Mouse (Mus musculus): ENCODE data around the gene Kazn.

Kazn gene

DNA sequence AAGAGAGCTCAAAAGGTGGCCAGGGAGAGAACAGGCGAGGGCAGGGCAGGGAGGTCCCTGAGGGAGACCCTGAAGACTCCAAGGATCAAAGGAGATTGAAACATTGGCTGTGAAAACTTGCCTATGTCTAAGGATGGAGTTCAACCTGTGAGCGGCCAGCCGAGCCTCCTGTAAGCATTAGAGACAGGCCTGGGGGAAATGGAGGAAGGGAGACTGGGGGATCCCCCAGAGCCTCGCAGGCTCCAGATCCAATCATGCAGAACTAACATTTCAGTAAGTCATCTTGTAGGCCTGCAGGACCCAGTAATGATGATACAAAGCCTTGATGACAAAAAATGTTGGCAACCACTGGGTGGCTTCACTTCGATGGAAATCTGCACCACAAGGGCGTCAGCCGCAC lies 70.8 kb downstream of the Kazn start:
- in situ Hi-C loops (cut with MboI; ENCODE audit: low sequenced_read_pairs), result loop anchor here (10.0 kb wide), 1 partner anchor 66 kb away; the partner anchor contains the start of gene Kazn

DNA sequence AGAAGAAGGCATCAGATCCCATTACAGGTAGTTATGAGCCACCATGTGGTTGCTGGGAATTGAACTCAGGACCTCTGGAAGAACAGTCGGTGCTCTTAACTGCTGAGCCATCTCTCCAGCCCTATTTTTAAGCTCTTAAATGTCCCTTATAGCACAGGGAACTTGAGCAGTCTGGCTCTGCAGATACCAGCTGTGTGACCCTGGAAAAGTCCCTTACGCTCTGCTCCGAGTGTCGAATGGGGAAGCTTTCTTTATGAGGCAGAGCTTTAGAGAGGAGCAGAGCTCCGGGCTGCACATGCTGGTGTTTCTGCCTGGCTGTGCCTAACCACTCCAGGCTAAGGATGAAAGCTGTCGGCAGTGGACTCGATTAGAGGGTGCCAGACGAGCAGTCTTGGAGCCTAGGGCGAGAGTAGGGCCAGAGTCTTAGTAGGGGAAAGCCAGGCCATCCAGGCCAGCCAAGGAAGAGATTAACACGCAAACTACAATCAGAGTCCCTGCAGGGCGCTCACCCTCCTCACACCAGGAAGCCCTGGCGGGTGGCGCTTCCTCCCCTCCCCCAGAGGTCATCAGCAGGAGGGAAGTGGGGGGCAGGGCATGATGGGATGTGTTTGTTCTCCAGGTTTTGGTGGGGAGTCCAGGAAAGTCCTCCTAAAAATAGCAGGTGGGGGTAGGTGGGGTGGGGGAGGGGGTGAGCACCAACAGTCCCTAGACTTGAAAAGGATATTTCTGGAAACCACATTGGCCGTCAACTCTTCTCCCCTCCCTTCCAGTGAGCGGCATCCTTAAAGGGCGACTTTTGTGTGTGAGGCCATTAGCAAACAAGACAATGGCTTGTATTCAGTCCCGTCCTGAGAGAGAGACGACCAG lies 73.1 kb downstream of the Kazn start:
- in situ Hi-C loops (cut with MboI; ENCODE audit: low sequenced_read_pairs), result loop anchor here (10.0 kb wide), 1 partner anchor 69 kb away; the partner anchor contains the start of gene Kazn

DNA sequence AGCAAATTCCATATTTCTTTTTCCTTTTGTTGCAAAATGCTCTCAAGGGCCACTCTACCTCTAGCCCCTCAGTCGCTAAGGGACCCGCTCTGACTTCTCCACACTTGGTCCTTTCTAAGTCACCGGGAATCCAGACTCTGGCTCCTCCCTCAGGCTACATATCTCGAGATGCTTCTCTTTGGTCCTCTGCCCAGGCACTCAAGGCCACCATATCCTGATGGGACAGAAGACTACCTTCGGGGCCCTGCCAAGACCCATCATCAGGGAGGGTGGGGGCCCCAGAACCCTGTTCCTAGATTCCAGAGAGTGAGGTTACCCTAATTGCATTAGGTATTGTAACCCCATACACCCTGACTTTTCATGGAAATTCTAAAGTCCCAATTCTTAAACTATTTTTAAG lies 73.8 kb downstream of the Kazn start:
- in situ Hi-C loops (cut with MboI; ENCODE audit: low sequenced_read_pairs), result loop anchor here (10.0 kb wide), 1 partner anchor 69 kb away; the partner anchor contains the start of gene Kazn

DNA sequence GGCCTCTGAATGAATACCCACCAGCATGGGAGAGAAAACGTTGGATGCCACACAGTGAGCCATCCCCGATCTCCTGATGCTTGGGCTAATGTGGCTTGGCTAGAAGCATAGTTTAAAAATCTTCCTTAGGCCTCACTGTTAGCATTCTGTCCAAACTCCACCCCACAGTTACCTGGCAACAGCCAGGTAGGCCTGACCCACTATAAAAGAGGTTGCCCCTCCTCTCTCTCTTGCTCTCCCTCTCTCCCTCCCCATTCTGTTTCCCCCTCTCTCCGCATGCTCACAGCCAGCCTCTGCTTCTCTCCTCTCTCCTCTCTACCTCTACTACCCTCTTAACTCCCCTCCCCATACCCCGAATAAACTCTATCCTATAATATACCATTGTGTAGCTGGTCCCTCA lies 74.8 kb downstream of the Kazn start:
- in situ Hi-C loops (cut with MboI; ENCODE audit: low sequenced_read_pairs), result loop anchor here (10.0 kb wide), 1 partner anchor 70 kb away; the partner anchor contains the start of gene Kazn

DNA sequence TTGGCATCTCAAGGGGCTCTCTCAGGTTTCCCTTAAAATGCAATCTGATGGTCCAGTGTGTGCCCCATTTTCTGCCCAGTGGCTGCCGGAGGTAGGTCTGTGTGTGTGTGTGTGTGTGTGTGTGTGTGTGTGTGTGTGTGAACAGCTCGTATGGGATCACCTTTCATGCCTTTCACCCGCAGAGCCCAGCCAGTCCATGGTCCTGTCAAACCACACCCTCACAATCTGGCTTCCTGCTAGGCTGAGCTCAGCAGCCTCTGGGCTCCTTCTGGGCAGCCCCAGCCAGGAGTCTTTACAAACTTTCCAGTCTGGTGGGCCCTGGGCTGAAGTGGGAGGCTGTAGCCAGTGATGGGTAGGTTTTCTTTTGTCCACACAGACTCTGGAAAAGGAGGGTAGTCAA lies 75.3 kb downstream of the Kazn start:
- in situ Hi-C loops (cut with MboI; ENCODE audit: low sequenced_read_pairs), result loop anchor here (10.0 kb wide), 1 partner anchor 71 kb away; the partner anchor contains the start of gene Kazn

DNA sequence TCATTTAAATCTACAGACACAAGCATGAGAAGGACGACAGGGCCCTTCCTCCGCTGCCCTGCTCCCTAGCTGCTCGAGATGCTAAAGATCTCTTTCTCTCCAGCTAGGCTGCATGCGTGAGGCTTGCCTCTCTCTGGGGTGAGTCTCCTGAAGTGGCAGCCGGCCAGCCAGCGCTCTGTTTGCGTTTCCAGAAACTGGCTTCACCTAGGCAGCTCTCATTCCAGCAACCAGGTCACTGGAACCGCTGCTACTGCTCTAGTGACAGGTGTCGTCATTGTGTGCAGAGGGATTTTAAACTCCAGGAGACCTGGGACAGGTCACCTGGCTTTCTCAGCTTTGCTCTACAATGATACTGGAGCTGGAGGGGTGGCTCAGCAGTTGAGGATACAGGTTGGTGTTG lies 76.5 kb downstream of the Kazn start:
- in situ Hi-C loops (cut with MboI; ENCODE audit: low sequenced_read_pairs), result loop anchor here (10.0 kb wide), 1 partner anchor 72 kb away; the partner anchor contains the start of gene Kazn

DNA sequence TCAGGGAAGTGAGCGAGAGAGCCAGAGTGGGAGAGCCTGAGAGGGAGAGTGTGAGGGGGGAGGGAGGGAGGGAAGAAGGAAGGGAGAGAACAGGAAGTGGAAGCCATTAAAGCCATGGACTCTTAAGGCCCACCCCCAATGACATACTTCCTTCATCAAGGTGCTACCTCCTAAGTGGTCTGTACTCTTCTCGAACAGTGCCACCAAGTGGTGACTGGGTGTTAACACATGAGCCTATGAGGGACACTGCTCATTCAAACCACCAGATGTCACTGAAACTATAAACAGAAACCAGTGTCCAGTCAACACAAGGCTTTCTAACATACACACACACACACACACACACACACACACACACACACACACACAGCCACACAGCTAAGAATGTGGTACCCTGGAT lies 77.1 kb downstream of the Kazn start:
- in situ Hi-C loops (cut with MboI; ENCODE audit: low sequenced_read_pairs), result loop anchor here (10.0 kb wide), 1 partner anchor 73 kb away; the partner anchor contains the start of gene Kazn

DNA sequence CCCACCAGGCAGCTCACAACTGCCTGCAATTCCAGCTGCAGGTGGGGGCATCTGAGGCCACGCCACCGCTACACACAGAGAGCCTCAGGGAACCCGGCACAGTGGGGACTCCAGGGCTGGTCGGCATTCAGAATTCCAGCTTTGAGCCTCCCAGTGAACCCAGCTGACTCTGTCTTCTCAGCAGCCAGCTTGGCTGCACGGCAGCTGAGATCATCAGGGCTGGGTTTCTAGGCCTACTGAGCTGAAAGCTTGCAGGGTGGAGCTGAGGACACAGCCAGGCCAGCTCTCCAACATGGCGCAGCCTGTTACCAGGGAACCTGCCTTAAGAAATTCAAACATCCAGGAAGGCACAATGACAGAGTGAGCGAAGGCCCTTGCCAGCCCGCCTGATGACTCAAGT lies 79.2 kb downstream of the Kazn start:
- in situ Hi-C loops (cut with MboI; ENCODE audit: low sequenced_read_pairs), result loop anchor here (10.0 kb wide), 1 partner anchor 75 kb away; the partner anchor contains the start of gene Kazn

DNA sequence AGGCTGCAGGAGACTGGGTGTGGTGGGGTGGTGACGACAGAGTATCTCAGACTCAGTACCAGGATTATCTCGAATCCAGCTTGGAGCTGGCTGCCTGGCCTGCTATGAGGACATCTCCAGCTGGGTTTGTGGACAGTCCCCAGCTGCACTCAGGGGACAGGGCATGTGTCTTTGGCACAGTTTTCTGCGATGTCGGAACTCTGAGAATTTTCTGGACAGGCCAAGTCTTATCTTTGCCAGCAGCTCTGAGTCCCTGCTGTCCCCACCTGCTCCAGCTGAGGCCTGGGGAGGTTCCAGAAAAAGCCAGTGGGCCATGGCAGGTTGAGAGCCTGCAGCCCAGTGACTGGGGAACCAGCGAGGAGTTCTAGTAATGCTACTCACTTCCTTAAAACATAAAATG lies 82.7 kb downstream of the Kazn start:
- in situ Hi-C loops (cut with MboI; ENCODE audit: low sequenced_read_pairs), result no loop called here

DNA sequence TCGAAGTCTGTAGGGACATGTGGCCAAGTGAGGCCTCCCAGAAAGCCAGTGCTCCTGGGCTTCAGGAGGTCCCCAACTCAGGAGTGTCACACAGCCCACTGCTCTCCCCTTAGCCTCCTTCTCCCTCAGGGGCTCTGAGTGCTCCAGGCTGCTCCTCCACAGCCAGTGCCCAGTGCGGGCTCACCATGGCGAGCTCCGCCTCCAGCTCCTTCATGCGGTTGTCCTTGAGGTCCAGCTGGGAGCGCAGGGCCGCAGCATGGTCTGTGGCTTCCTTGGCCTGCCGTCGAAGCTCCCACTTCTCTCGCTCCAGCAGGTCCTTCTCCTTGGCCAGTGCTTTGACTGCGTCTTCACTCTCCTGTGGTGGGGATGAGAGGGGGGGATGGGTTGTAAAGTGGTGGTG lies 85.0 kb downstream of the Kazn start:
- in situ Hi-C loops (cut with MboI; ENCODE audit: low sequenced_read_pairs), result no loop called here

DNA sequence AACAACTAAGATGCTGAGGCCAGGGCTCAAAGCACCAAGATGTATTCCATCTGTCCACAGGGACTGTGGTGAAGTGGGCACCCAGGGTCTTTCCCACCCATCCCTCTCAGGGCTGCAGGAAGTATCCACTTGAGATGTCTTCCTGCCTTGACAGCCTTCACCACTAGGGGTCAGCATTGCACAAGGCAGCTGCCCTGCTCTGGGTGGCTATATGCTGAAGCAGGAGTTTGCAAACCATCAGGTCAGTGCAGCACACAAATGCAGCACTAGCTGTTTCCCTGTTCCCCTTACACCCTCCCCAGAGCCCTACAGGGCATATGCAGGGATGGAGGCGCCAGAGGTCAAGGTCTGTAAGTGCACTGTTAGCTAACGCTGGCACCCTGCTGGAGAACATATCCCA lies 85.7 kb downstream of the Kazn start:
- in situ Hi-C loops (cut with MboI; ENCODE audit: low sequenced_read_pairs), result no loop called here

DNA sequence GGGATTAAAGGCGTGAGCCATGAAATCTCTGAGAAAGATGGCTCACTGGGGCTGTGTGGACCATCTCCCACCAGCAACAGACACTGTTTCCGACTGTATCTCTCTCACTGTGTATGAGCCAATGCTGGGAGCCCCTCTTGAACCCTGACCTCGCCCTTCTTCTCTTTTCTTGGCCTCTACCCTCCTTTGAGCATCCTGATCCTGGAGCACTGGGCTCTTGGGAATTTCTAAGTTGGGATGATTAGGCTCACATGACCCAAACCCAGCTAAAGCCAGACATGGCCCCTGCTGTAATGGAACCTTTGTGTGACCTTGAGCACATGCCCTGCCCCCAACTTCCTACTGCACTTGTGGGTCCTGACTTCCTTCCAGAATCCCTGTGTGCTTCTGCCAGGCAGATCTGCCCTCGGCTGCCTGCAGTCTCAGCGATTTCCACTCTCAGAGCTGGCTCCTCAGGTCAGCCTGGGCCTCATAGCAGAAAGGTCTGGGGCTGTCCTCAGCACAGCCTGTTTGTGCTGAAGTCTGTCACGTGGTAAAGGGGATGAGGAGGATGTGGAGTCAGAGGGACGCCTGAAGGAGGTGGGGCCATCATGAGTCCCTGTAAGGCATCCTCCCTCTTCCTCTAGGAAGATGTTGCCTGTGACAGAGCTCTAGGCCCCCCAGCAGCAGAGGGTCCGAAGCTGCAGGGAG lies 86.3 kb downstream of the Kazn start:
- in situ Hi-C loops (cut with MboI; ENCODE audit: low sequenced_read_pairs), result no loop called here

DNA sequence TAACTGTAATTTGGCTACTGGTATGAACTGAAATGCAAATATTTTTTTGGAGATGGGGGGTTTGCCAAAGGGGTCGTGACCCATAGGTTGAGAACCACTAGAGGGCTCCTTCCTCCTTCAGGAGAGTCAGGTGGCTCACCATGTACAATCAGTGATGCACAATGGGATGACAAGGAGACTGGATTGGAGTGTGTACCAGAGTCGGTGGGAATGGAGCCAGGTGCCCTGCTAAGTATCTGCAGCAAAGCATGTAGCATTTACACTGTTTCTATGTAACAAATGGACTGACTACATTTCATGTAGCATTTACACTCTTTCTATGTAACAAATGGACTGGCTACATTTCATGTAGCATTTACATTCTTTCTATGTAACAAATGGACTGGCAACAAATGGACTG lies 89.1 kb downstream of the Kazn start:
- in situ Hi-C loops (cut with MboI; ENCODE audit: low sequenced_read_pairs), result no loop called here

DNA sequence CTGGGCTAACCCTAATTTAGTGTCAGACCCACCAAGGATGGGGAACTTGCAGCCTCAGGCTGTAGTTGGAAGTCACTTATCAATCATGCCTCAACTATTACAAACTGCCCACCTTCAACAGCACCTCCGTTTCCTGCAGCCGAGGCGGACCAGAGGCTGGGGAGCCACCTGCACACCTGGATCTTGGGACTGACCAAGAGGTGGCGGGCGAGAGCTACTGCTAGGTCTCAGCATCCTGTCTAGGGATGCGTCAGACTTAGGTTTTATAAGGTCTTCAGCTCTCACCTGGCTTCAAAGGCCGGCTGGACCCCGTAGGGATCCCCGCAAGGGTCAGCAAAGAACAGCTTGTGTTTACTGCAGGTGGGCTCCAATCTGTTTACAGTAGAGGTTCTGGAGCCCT lies 90.0 kb downstream of the Kazn start:
- in situ Hi-C loops (cut with MboI; ENCODE audit: low sequenced_read_pairs), result loop anchor here (25.0 kb wide), 1 partner anchor 863 kb away; no protein-coding TSS in a partner anchor

DNA sequence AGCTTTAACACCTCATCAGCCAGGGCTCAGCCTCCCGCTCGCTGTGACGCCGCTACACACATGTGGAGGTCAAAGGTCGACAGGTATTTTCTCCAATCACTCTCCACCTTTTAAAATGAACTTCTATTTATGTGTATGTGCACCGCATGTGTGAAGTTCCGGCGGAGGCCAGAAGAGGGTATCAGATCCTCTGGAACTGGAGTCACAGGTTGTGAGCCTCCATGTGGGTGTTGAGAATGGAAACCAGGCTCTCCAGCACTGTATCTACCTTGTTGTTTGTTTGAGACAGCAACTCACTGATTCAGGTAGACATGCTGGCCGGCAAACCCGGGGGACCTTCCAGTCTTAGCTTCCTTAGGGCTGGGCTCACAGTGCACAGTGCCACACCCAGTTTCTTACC lies 91.5 kb downstream of the Kazn start:
- in situ Hi-C loops (cut with MboI; ENCODE audit: low sequenced_read_pairs), result loop anchor here (25.0 kb wide), 1 partner anchor 865 kb away; no protein-coding TSS in a partner anchor

DNA sequence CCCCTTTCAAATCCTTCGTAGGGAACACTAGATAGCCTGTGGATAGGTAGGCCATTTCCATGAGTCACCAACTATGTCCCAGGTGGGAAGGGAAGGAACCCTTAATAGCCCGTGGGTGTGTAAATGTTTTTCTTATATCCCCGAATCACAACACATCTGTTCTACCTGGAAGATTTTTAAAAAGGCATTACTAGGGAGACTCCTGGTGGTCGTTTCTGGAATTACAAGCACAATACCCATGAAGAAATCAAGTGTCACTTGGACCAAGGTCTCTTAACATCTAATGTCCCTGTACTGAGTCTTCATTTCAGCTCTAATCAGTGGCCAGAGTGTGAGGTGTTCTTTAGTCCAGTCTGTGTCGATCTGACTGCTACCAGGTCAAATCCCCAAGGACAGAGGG lies 95.1 kb downstream of the Kazn start:
- in situ Hi-C loops (cut with MboI; ENCODE audit: low sequenced_read_pairs), result loop anchor here (25.0 kb wide), 1 partner anchor 868 kb away; no protein-coding TSS in a partner anchor

DNA sequence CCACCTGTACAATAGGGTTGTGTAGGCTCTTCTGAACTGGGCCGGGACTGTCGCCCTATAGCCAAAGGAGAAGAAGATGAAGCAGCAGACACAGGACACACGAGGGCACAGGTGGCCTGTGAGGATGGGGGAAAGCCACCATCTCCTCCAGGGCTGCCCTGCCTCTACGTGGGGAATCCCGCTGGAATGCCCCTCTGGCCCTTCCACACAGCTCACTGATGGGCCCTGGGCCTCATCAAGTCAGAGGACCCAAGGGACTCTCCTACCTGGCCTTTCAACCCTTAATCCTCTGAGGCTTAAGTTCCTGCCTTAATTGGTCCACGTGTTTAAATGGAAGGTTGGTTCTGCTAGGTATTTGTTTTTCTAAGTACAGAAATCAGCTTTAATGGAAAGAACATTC lies 95.9 kb downstream of the Kazn start:
- in situ Hi-C loops (cut with MboI; ENCODE audit: low sequenced_read_pairs), result loop anchor here (25.0 kb wide), 1 partner anchor 869 kb away; no protein-coding TSS in a partner anchor

DNA sequence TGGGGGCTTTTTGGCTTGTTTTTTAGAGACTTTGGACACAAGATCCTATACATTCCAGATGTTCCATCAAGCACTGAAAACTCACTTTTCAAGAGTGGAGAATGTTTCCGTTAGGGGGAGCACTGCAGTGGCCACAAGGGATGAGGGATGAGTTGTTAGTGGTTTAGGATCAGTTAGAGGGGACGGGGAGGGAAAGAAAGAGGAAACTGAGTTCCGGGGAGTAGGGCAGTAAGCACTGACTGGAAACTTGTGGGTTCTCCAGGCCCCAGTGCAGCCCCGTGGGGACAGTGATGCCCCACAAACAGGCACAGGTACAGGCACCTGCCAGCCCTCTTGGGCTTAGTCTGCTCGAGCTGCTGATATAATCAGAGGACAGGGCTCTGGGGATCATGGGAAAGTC lies 99.5 kb downstream of the Kazn start:
- in situ Hi-C loops (cut with MboI; ENCODE audit: low sequenced_read_pairs), result loop anchor here (25.0 kb wide), 1 partner anchor 873 kb away; no protein-coding TSS in a partner anchor

DNA sequence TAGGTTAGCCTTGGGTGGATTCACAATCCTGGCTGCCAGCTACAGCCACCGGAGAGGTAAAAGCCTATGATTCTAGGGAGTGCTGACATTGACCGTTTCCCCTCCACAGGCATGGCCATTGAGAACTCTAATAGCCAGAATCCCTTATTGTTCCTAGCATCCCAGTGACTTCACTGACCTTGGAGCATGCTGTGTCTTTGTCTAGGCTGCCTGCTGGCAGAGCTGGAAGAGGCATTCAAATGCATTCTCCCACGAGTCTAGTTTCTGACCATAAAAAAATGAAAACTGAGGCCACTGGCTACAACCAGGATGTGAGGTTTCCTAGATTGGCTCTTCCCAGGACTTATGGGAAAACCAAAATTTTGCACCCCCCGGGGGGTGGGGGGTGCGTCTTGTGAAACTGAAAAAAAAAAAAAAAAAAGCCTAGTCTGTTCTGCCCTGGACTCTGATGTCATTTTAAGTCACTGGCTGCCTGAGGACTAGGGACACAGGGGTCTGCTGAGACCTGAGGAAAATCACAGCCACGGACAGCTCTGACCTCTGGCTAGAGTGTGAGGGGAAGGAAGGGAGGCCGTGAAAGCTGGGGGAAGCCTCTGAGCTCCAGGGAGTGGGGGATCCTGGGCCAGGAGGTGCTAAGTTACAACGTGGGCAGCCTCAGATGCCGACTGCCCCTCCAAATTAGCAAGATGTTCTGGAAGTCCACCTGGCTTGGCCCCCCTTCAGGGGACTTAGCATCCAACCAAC lies 100.7 kb downstream of the Kazn start:
- in situ Hi-C loops (cut with MboI; ENCODE audit: low sequenced_read_pairs), result loop anchor here (25.0 kb wide), 1 partner anchor 874 kb away; no protein-coding TSS in a partner anchor

DNA sequence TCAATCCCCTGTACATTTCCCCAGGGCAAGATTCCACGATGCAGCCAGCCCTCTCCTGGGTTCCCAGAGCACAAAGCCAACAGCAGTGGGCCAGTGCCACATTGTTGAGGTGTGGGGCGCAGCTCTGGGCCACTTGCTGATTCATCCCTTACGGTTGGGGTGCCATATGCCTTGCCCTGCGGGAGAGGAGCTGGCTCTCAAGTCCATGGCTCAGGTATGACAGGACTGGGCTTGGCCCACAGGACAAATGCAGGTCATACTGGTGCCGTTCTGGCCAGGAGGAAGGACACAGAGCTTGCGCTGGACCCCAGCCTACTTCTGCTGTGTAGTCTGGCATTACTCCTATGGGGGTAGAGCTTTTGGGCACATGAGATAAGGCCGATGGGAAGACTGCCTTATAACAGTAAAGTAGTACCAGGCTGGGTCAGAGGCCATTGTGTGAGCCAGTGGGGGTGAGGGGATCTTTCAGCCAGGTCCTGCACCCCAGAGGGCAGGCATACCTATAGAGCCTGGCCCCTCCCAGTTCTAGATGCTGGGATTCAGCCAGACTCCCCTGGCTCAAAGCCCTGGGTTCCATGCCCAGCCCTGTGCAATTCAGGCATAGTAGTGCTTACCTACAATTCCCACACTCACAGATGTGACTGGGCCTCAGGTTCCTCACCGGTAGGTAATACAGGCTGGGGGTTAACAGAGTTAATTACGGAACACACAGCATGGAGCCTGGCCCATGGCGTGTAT lies 102.3 kb downstream of the Kazn start:
- in situ Hi-C loops (cut with MboI; ENCODE audit: low sequenced_read_pairs), result loop anchor here (25.0 kb wide), 1 partner anchor 875 kb away; no protein-coding TSS in a partner anchor
